Mouse (Mus musculus) thymus, postnatal 0 days (tissue): Measurements from ENCODE around the gene 1110032F04Rik. TPM values are rescaled to one million over a fixed set of nuclear protein-coding genes. Genes with fewer than 3 reads are reported as not detected.

Experiments used
- DNase-seq: peaks from one replicate; pipeline ENCODE4 v3.0.0-alpha.2; 2015; ENCODE audit warnings: low spot score
- polyA plus RNA-seq: library from polyadenylated mRNA; unstranded; fragments of >200 nt; fragmentation: Nextera tagmentation; extraction: Ambion mirVana; gene quantifications from 2 replicates; pipeline ENCODE4 v1.2.1, GENCODE M21; 2015

The 1110032F04Rik gene
- polyA plus RNA-seq, 1 experiment from 2014 or later = 0.94 TPM

DNA sequence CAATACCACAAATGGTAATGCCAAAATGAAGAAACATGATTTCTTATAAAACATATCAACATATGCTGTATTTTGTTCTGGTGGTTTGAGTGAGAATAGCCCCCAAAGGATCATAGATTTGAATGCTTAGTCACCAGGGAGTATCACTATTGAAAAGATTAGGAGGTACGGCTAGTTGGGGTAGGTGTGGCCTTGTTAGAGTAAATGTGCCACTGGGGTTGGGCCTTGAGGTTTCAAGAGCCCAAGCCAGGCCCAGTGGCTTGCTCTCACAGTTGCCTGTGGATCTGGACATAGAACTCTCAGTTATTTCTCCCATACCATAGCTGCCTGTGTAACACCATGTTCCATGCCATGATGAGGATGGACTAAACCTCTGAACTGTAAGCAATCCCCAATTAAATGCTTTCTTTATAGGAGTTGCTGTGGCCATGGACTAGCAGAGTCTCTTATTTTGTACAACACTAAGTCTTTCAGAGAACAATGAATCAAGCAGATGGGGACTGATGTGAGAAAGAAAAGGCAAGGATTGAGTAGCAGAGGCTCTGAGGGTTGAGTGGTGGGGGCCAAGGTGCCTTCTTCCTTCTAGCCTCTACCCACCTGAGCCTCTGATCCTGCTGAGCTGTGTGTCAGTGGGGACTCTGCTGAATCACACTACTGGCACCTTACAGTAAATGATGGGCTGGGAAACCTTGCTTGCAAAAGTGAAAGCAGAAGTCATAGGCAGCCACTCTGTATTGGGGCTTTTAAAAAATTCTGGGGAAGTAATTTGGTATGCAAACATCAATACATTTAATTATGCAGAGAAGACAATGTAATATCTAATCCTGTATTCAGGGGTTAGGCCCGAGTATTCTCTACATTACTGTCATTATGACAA is 35.8 kb downstream of the 1110032F04Rik start:
- no peak for DNase-seq

- DNase-seq = no peak
These were observed 38.1 kb downstream of the 1110032F04Rik start for GRCm38 (mm10) chr3:68907509-68907908.

Other genes with a start within 250 kb of the 1110032F04Rik start
- 3.0 TPM in 2 replicates for gene Il12a, start 178.9 kb upstream of the 1110032F04Rik start, polyA plus RNA-seq
- 20.4 and 21.8 TPM in 2 replicates for gene Ift80, start 135.0 kb downstream of the 1110032F04Rik start, polyA plus RNA-seq
- gene Smc4, start 135.2 kb downstream of the 1110032F04Rik start, polyA plus RNA-seq = 332 and 397 TPM in 2 replicates
- gene Trim59, start 175.2 kb downstream of the 1110032F04Rik start, polyA plus RNA-seq = 110 and 125 TPM in 2 replicates